Mouse (Mus musculus): ENCODE measurements around the gene Ncapg2.

Ncapg2 gene

GRCm38 (mm10) chr12:116512482-116512881, 107.3 kb downstream of the Ncapg2 start:
- Histone ChIP-seq H3K4me3 (replicated peaks; ENCODE audit: low read length) (no peak overlapping the region), H3K27me3 (ENCODE audit: insufficient read depth, low read length) (no peaks in the 10 kb centered on the region), H3K9me3 (ENCODE audit: low read length) (no peaks in the 10 kb centered on the region), H3K4me1 (replicated peaks; ENCODE audit: low read depth, low read length) (no peaks in the 10 kb centered on the region), H3K36me3 (ENCODE audit: insufficient read depth, low read length) (no peaks in the 10 kb centered on the region)
- no peak for TF ChIP-seq POU5F1 (IDR thresholded peaks at IDR 0.05; ENCODE audit: borderline replicate concordance, low read length)
- TF ChIP-seq NANOG (IDR thresholded peaks at IDR 0.05; ENCODE audit: borderline replicate concordance, low read length) = no peak
- no peak for TF ChIP-seq CTCF (conservative IDR thresholded peaks at IDR 0.05; ENCODE audit: low read length)
